In genomic region chr15:83958376-83958775, GRCm38 (mm10) we compare ENCODE assay signal across 22 mouse cellular contexts.
"Had no signal": no experiment of that assay in that cellular context is flagged by ENCODE, and none has a peak within 500 bp of the region (broad histone marks: within the 10 kb centered on the region; RNA-seq: fewer than 3 reads in every experiment).

No protein-coding gene starts in this region.

- H3K27me3 ChIP-seq: liver, embryonic 12.5 days had no signal

- H3K27ac ChIP-seq: heart, embryonic 10.5 days; hindbrain, embryonic 14.5 days; kidney, embryonic 15.5 days; kidney, postnatal 0 days; limb, embryonic 13.5 days; limb, embryonic 15.5 days; liver, embryonic 12.5 days; liver, embryonic 14.5 days had no signal

- H3K4me1 ChIP-seq: kidney, embryonic 15.5 days; limb, embryonic 13.5 days; limb, embryonic 15.5 days; liver, embryonic 12.5 days had no signal

- ATAC-seq: hindbrain, embryonic 16.5 days; intestine, embryonic 16.5 days; liver, embryonic 12.5 days had no signal

- DNase-seq: gastrocnemius, postnatal 14 days; gastrocnemius, postnatal 36 days; heart, adult 18-20 months; heart, postnatal 10 days; kidney, adult 11 months; kidney, adult 2 months; kidney, adult 9 months; kidney, postnatal 14 days; kidney, postnatal 36 days; layer of hippocampus, adult 9-11 months; layer of hippocampus, postnatal 36 days had no signal

- H3K4me2 ChIP-seq: heart, embryonic 12.5 days; hindbrain, embryonic 14.5 days; kidney, embryonic 15.5 days; limb, embryonic 13.5 days; limb, embryonic 15.5 days; liver, embryonic 12.5 days had no signal

- H3K9me3 ChIP-seq: heart, embryonic 10.5 days; heart, embryonic 12.5 days; kidney, embryonic 15.5 days; limb, embryonic 13.5 days; limb, embryonic 15.5 days; liver, embryonic 12.5 days had no signal

- H3K4me3 ChIP-seq: heart, embryonic 10.5 days; heart, embryonic 12.5 days; kidney, embryonic 15.5 days; limb, embryonic 13.5 days; limb, embryonic 15.5 days; liver, embryonic 12.5 days had no signal

- H3K9ac ChIP-seq: heart, embryonic 12.5 days; hindbrain, embryonic 14.5 days; kidney, embryonic 15.5 days; limb, embryonic 13.5 days; limb, embryonic 15.5 days; liver, embryonic 12.5 days; liver, embryonic 14.5 days had no signal

- H3K36me3 ChIP-seq: heart, embryonic 10.5 days; heart, embryonic 12.5 days; kidney, embryonic 15.5 days; limb, embryonic 13.5 days; limb, embryonic 15.5 days; liver, embryonic 12.5 days had no signal
